Mouse (Mus musculus) telencephalon, adult 2 months (tissue): Measurements from ENCODE around the gene Sh3rf1.

Source experiments
- DNase-seq: peaks from one replicate; pipeline ENCODE4 v3.0.0-alpha.2; 2011; ENCODE audit warnings: low read depth, low spot score

Gene Sh3rf1

GRCm38 (mm10) chr8:61223283-61223682 lies 389 bp upstream of the Sh3rf1 start:
- DNase-seq: no peak

DNA sequence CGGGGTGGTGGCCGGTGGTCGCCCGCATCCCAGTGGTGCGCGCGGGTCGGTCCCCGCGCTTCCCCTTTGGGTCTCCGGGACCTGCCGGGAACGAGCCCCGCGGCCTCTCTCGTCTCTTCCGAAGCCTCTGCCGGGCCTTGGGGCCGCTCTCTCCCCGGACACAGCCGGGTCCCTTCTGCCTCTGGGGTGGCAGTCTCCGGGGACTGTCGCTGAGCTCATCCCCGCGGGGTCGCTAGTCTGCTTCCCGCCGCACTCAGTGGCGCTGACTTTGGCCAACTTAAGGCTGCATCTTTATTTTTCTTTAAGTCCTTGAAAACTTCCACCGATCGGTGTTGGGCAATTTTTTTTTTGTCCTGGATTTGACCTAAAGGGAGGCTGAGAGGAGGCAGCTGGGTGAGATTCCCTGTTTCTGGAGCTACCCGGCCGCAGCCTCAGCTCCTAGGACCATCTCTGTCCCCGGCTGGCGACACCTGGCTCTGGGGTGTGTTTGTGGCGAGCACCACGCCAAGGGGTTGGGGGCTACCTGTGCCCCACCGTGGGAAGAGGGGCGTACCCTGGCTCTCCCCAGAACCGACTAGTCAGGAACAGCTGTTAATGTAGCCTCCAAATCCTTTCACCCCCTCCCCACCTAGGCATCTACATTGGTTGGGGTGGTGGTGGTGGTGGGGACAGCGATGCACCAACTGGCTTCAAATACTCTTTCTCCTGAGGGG lies 864 bp downstream of the Sh3rf1 start:
- no peak for DNase-seq

- no peak for DNase-seq
These were observed 2.1 kb downstream of the Sh3rf1 start for GRCm38 (mm10) chr8:61225581-61226395.

DNA sequence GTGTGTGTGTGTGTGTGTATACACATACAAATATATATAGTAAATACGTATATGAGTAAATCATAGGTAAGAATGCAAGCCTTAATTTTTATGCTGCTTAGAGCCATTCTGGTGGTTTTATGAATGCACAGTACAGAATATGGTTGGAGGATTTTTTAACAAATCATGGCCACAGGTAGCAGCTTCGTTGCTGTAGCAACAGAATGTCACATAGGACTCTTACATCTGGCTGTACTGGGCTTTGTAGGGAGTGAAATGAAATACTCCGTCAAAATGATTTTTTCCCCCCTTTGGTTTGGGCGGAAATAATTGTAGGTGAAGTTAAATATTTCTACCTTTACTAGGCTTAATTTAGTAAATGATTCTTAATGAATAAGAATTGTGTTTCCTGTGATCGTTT lies 3.0 kb downstream of the Sh3rf1 start:
- no peak for DNase-seq

GRCm38 (mm10) chr8:61228678-61229077 lies 5.0 kb downstream of the Sh3rf1 start:
- no peak for DNase-seq

DNA sequence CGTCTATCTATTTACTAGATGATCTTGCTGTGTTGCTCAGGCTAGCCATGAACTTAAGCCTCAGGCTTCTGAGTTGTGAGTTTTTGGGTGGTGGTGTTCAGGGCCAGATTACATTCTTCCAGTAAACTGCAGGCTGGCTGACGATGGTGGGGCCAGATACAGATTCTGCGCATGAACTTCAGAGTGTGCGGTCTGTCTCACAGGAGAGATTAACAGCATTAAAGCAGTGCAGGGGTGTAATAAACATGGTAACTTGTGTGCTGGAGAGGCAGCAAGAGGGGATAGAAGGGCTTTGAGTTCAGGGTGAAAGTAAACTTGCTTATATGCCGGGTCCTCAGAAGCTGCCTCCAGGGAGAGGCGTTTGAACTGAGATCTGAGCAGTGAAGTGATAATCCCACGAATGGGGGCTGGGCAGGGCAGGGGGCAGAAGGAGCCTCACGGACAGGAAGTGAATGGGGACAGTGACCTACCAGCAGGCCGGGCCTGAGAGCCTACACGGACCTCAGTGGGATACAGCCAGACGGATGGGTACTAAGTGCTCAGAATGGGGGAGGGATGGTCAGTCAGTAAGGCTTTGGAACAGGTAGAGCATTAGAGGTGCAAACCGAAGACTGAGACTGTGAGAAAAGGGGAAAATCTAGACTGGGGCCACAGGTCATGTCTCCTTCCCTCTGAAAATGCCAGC lies 6.0 kb downstream of the Sh3rf1 start:
- DNase-seq: no peak

GRCm38 (mm10) chr8:61230881-61231755 lies 7.4 kb downstream of the Sh3rf1 start:
- no peak for DNase-seq

GRCm38 (mm10) chr8:61235499-61235898 lies 11.8 kb downstream of the Sh3rf1 start:
- DNase-seq: no peak

GRCm38 (mm10) chr8:61236506-61237268 lies 13.0 kb downstream of the Sh3rf1 start:
- no peak for DNase-seq

DNA sequence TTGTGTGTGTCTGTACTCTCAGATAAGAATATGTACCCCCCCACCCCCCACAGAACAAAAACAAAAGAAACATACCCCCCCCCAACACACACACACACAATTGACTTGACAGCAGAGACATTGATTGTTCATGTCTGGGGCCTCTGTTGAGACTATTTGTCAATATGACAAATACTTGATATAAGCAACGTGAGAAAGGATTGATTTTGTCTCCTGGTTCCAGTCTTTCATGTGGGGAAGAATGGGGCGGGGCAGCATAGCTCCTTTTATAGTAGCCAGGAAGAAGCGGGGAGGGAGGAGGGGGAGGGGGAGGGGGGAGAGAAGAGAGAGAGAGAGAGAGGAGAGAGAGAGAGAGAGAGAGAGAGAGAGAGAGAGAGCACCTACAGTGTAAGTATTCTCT lies 15.9 kb downstream of the Sh3rf1 start:
- no peak for DNase-seq

DNA sequence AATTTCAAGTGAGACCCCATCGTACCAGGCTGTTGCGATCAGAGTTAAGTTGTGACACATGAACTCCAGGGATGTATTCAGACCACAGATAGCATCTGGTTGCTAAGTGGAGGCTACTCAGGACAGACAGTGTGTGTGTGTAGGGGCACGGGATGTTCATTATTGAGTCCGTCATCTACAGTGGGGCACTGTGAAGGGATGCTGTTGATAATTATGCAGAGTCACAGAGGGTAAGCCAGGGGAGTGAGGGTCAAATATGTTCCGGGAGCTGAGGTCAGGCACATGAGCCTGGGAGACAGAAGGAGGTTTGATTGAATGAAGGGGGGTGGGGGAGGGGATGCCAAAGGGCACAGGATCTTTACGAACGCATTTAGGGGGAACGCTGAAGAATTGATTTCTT lies 17.6 kb downstream of the Sh3rf1 start:
- DNase-seq: no peak

- DNase-seq: no peak
These were observed 19.2 kb downstream of the Sh3rf1 start for GRCm38 (mm10) chr8:61242896-61243295.

DNA sequence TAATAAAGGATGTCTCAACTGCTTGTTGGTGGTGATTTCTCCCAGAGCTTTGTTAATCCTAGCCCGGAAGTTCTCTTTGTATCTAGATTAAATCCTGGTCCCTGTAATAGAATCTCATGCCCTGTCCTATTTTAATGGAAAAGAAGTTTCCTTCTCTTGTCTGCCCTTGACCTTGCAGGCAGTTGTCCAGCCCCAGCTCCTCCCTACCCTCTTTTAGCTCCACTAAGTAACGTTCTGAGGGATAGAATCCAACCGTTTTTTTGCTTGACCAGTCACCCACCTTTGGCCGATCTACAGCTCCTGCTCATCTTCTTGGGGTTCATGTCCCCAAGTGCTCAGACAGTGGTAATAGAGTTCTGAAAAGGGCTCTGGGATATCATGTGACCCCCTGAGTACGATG lies 19.8 kb downstream of the Sh3rf1 start:
- no peak for DNase-seq

DNA sequence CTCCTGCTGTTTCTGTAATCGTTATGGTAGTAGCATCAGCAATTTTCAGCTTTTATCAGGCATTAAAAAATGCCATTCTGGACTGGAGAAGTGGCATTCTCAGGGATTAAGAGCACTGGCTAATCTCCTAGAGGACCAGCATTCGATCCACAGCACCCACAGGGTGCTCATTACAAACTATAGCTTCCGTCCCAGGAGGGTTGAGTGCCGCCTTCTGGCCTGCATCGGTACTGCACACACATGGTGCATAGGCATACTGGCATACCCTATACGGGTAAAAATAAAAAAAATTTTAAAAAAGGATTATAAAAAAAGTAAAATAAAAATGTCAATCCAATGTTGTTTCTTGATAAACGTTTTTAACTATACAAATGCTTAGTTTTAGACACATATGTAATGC lies 20.5 kb downstream of the Sh3rf1 start:
- DNase-seq: no peak

DNA sequence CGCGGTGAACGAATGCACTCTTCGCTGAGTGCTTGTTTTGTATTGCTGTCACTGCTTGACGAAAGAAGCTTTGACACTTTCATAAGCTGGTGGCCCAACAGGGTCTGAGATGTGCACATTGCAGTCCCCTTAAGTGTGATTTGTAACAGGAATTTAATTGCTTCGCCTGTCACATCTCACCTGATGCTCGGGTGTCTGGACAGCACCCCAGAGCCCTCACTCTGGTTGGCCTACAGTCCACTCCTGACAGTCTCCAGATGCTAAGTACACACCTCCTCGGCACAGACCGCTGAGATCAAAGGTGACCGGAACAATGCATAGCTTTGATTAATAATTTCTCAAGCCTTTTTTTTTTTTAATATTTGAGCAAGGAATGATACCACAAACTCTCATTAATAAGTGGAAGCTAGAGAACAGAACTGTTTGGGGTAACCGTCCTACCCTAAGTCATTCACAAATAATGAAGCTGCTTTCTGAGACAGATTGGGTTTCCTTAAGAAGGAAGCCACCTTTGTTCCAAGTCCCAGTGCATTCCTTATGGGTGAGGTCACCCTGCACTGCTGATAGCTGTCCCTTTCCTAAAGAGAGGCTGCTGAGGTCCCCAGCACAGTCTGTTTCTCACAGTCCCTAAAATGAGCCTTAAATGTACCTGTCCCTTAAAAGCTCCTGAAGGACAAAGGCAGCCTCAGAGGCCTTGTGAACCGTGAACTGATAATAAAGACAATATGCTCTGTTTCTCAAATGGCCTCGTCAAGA lies 23.8 kb downstream of the Sh3rf1 start:
- DNase-seq: no peak

- DNase-seq: peak; percentile 59
These were observed 25.8 kb downstream of the Sh3rf1 start for GRCm38 (mm10) chr8:61249511-61249910.

- no peak for DNase-seq
These were observed 30.5 kb downstream of the Sh3rf1 start for GRCm38 (mm10) chr8:61254196-61254595.

GRCm38 (mm10) chr8:61258828-61259227 lies 35.2 kb downstream of the Sh3rf1 start:
- DNase-seq: peak; percentile 74

GRCm38 (mm10) chr8:61259526-61259925 lies 35.9 kb downstream of the Sh3rf1 start:
- peak; percentile 79 for DNase-seq

- DNase-seq: no peak
These were observed 36.9 kb downstream of the Sh3rf1 start for GRCm38 (mm10) chr8:61260530-61260929.
